Mouse (Mus musculus) intestine, embryonic 15.5 days (tissue): ENCODE measurements around the gene Gtf3c1. TPM values are rescaled to one million over a fixed set of nuclear protein-coding genes. Genes with fewer than 3 reads are reported as not detected.
A peak's percentile ranks its signal among the peaks of the same experiment; 100 is the strongest.

Experiments
- ATAC-seq: fragments of 200-750 bp; cut with Nextera tagmentation; 2 replicates; pipeline ENCODE4 v1.8.0; 2017; ENCODE audit warnings: moderate TSS enrichment, moderate library complexity
- H3K27ac ChIP-seq: fragments of 300-500 bp; sonication (generic); 2 replicates; pipeline ENCODE4 v1.5.1; 2015; ENCODE audit warnings: mild to moderate bottlenecking, inconsistent platforms
- H3K27me3 ChIP-seq: fragments of 300-500 bp; sonication (generic); replicated peaks from 2 replicates; pipeline ENCODE4 v1.6.1; 2015; ENCODE audit warnings: inconsistent platforms
- H3K36me3 ChIP-seq: fragments of 300-500 bp; sonication (generic); 2 replicates; pipeline ENCODE4 v1.6.1; 2015; ENCODE audit warnings: inconsistent platforms
- H3K4me1 ChIP-seq: fragments of 300-500 bp; sonication (generic); replicated peaks from 2 replicates; pipeline ENCODE4 v1.6.1; 2015; ENCODE audit warnings: inconsistent platforms
- H3K4me2 ChIP-seq: fragments of 300-500 bp; sonication (generic); replicated peaks from 2 replicates; pipeline ENCODE4 v1.6.1; 2015; ENCODE audit warnings: mild to moderate bottlenecking, inconsistent platforms
- H3K4me3 ChIP-seq: fragments of 300-500 bp; sonication (generic); replicated peaks from 2 replicates; pipeline ENCODE4 v1.5.1; 2015; ENCODE audit warnings: inconsistent platforms
- H3K9ac ChIP-seq: fragments of 300-500 bp; sonication (generic); 2 replicates; pipeline ENCODE4 v1.6.1; 2015; ENCODE audit warnings: inconsistent platforms
- H3K9me3 ChIP-seq: fragments of 300-500 bp; sonication (generic); 2 replicates; pipeline ENCODE4 v1.6.1; 2016; ENCODE audit warnings: inconsistent platforms
- WGBS: fragments of 180-500 bp; shearing (Covaris S2); methylation state at CpG from one replicate; pipeline ENCODE4 v1.1.7; 2015; 5-methylcytosine and 5-hydroxymethylcytosine counted together
- polyA plus RNA-seq: library from polyadenylated mRNA; unstranded; fragments of >200 nt; fragmentation: Nextera tagmentation; extraction: Ambion mirVana; gene quantifications from 2 replicates; pipeline ENCODE4 v1.2.1, GENCODE M21; 2015

Gene Gtf3c1
- polyA plus RNA-seq, 1 experiment from 2014 or later: 19.3 TPM

- no peak overlapping the region for H3K4me3 ChIP-seq
- no peak overlapping the region for H3K9ac ChIP-seq
- H3K27ac ChIP-seq: no peak overlapping the region
- peaks cover 64% of the 10 kb centered on the region for H3K36me3 ChIP-seq
- no peak for ATAC-seq
- H3K27me3 ChIP-seq: no peaks in the 10 kb centered on the region
- no peak overlapping the region for H3K4me2 ChIP-seq
- H3K4me1 ChIP-seq: no peaks in the 10 kb centered on the region
- 0 out of 2 replicates have a peak, but pooled peaks cover 4% of the 10 kb centered on the region for H3K9me3 ChIP-seq
- WGBS: 68% methylated on average over 5 of the region's 5 CpGs
These were observed 13.5 kb downstream of the Gtf3c1 start for GRCm38 (mm10) chr7:125694056-125694455.

GRCm38 (mm10) chr7:125690516-125690915 lies 17.1 kb downstream of the Gtf3c1 start:
- peaks cover 45% of the 10 kb centered on the region for H3K36me3 ChIP-seq
- WGBS: 88% methylated on average over 4 of the region's 4 CpGs

GRCm38 (mm10) chr7:125679936-125680335 lies 27.6 kb downstream of the Gtf3c1 start:
- Histone ChIP-seq H3K36me3 (peaks cover 63% of the 10 kb centered on the region), H3K27me3 (no peaks in the 10 kb centered on the region), H3K4me1 (no peaks in the 10 kb centered on the region), H3K4me2 (no peak overlapping the region), H3K9ac (no peak overlapping the region), H3K4me3 (no peak overlapping the region), H3K9me3 (no peaks in the 10 kb centered on the region), H3K27ac (no peak overlapping the region)
- WGBS: 86% methylated on average over 9 of the region's 9 CpGs
- ATAC-seq: no peak

More at GRCm38 (mm10) chr7:125690516-125690915, 17.1 kb downstream of the Gtf3c1 start:
- Histone ChIP-seq H3K4me3 (no peak overlapping the region), H3K4me2 (no peak overlapping the region), H3K4me1 (no peaks in the 10 kb centered on the region), H3K9ac (no peak overlapping the region), H3K27me3 (no peaks in the 10 kb centered on the region), H3K27ac (no peak overlapping the region), H3K9me3 (no peaks in the 10 kb centered on the region)
- ATAC-seq: no peak

GRCm38 (mm10) chr7:125678756-125679155 lies 28.8 kb downstream of the Gtf3c1 start:
- Histone ChIP-seq H3K4me1 (no peaks in the 10 kb centered on the region), H3K9me3 (no peaks in the 10 kb centered on the region), H3K27ac (no peak overlapping the region), H3K27me3 (no peaks in the 10 kb centered on the region), H3K9ac (no peak overlapping the region), H3K36me3 (peaks cover 72% of the 10 kb centered on the region), H3K4me2 (no peak overlapping the region), H3K4me3 (no peak overlapping the region)
- ATAC-seq: no peak
- WGBS: 84% methylated on average over 8 of the region's 8 CpGs

GRCm38 (mm10) chr7:125674916-125675315 lies 32.7 kb downstream of the Gtf3c1 start:
- no peak overlapping the region for H3K4me3 ChIP-seq
- H3K4me2 ChIP-seq: no peak overlapping the region
- no peaks in the 10 kb centered on the region for H3K27me3 ChIP-seq
- no peak for ATAC-seq
- no peaks in the 10 kb centered on the region for H3K4me1 ChIP-seq
- 94% methylated on average over 2 of the region's 2 CpGs for WGBS
- no peaks in the 10 kb centered on the region for H3K9me3 ChIP-seq
- peaks cover 83% of the 10 kb centered on the region for H3K36me3 ChIP-seq
- H3K9ac ChIP-seq: no peak overlapping the region
- no peak overlapping the region for H3K27ac ChIP-seq

GRCm38 (mm10) chr7:125671396-125671795 lies 36.2 kb downstream of the Gtf3c1 start:
- no peak overlapping the region for H3K27ac ChIP-seq
- no peaks in the 10 kb centered on the region for H3K27me3 ChIP-seq
- H3K4me2 ChIP-seq: no peak overlapping the region
- ATAC-seq: no peak
- H3K9ac ChIP-seq: no peak overlapping the region
- H3K4me3 ChIP-seq: no peak overlapping the region
- peaks cover 83% of the 10 kb centered on the region for H3K36me3 ChIP-seq
- no peaks in the 10 kb centered on the region for H3K9me3 ChIP-seq
- H3K4me1 ChIP-seq: no peaks in the 10 kb centered on the region
- 90% methylated on average over 8 of the region's 8 CpGs for WGBS

GRCm38 (mm10) chr7:125670865-125671264 lies 36.7 kb downstream of the Gtf3c1 start:
- no peaks in the 10 kb centered on the region for H3K4me1 ChIP-seq
- H3K9ac ChIP-seq: no peak overlapping the region
- H3K36me3 ChIP-seq: peaks cover 80% of the 10 kb centered on the region
- H3K4me3 ChIP-seq: no peak overlapping the region
- H3K27me3 ChIP-seq: no peaks in the 10 kb centered on the region
- no peaks in the 10 kb centered on the region for H3K9me3 ChIP-seq
- no peak for ATAC-seq
- H3K27ac ChIP-seq: no peak overlapping the region
- WGBS: 86% methylated on average over 6 of the region's 6 CpGs
- no peak overlapping the region for H3K4me2 ChIP-seq

GRCm38 (mm10) chr7:125663654-125664053 lies 43.9 kb downstream of the Gtf3c1 start:
- Histone ChIP-seq H3K4me1 (no peaks in the 10 kb centered on the region), H3K4me2 (no peak overlapping the region), H3K4me3 (no peak overlapping the region), H3K36me3 (peaks cover 46% of the 10 kb centered on the region), H3K27me3 (no peaks in the 10 kb centered on the region), H3K9me3 (no peaks in the 10 kb centered on the region), H3K9ac (no peak overlapping the region), H3K27ac (no peak overlapping the region)
- WGBS: 77% methylated on average over 3 of the region's 3 CpGs
- no peak for ATAC-seq

- Histone ChIP-seq H3K36me3 (peaks cover 70% of the 10 kb centered on the region), H3K4me1 (no peaks in the 10 kb centered on the region), H3K4me3 (no peak overlapping the region), H3K4me2 (no peak overlapping the region), H3K27me3 (no peaks in the 10 kb centered on the region), H3K9me3 (no peaks in the 10 kb centered on the region), H3K9ac (no peak overlapping the region), H3K27ac (no peak overlapping the region)
- WGBS: 95% methylated on average over 6 of the region's 6 CpGs
- no peak for ATAC-seq
These were observed 50.1 kb downstream of the Gtf3c1 start for GRCm38 (mm10) chr7:125657511-125657910.

GRCm38 (mm10) chr7:125649013-125649412 lies 58.6 kb downstream of the Gtf3c1 start:
- Histone ChIP-seq H3K9ac (no peak overlapping the region), H3K36me3 (peaks cover 55% of the 10 kb centered on the region), H3K27ac (no peak overlapping the region), H3K9me3 (no peaks in the 10 kb centered on the region), H3K4me3 (no peak overlapping the region), H3K4me2 (no peak overlapping the region), H3K4me1 (no peaks in the 10 kb centered on the region), H3K27me3 (no peaks in the 10 kb centered on the region)
- ATAC-seq: no peak
- 90% methylated on average over 1 of the region's 1 CpGs for WGBS

GRCm38 (mm10) chr7:125645413-125645812 lies 62.2 kb downstream of the Gtf3c1 start:
- Histone ChIP-seq H3K4me1 (no peaks in the 10 kb centered on the region), H3K4me3 (no peak overlapping the region), H3K4me2 (no peak overlapping the region), H3K36me3 (peaks cover 70% of the 10 kb centered on the region), H3K9ac (no peak overlapping the region), H3K27ac (no peak overlapping the region), H3K9me3 (no peaks in the 10 kb centered on the region), H3K27me3 (no peaks in the 10 kb centered on the region)
- WGBS: 89% methylated on average over 7 of the region's 7 CpGs
- no peak for ATAC-seq

GRCm38 (mm10) chr7:125643880-125644279 lies 63.7 kb downstream of the Gtf3c1 start:
- H3K4me1 ChIP-seq: no peaks in the 10 kb centered on the region
- no peak overlapping the region for H3K4me2 ChIP-seq
- WGBS: 77% methylated on average over 6 of the region's 6 CpGs
- no peak overlapping the region for H3K27ac ChIP-seq
- H3K27me3 ChIP-seq: no peaks in the 10 kb centered on the region
- no peaks in the 10 kb centered on the region for H3K9me3 ChIP-seq
- H3K9ac ChIP-seq: no peak overlapping the region
- ATAC-seq: no peak
- H3K4me3 ChIP-seq: no peak overlapping the region
- H3K36me3 ChIP-seq: peaks cover 66% of the 10 kb centered on the region

GRCm38 (mm10) chr7:125638870-125639386 lies 68.7 kb downstream of the Gtf3c1 start:
- peaks cover 37% of the 10 kb centered on the region for H3K36me3 ChIP-seq
- H3K4me3 ChIP-seq: no peak overlapping the region
- H3K4me1 ChIP-seq: no peaks in the 10 kb centered on the region
- WGBS: 51% methylated on average over 9 of the region's 9 CpGs
- H3K27ac ChIP-seq: no peak overlapping the region
- no peak overlapping the region for H3K4me2 ChIP-seq
- no peaks in the 10 kb centered on the region for H3K27me3 ChIP-seq
- peak; percentile 64 for ATAC-seq
- no peaks in the 10 kb centered on the region for H3K9me3 ChIP-seq
- H3K9ac ChIP-seq: no peak overlapping the region
